Mouse (Mus musculus) myocyte (in vitro differentiated cells): ENCODE results near the gene Ces2f.

ENCODE experiments used
- CEBPB ChIP-seq: IDR thresholded peaks from 2 replicates; pipeline ENCODE4 v1.6.1; 2011; ENCODE audit warnings: mild to moderate bottlenecking, moderate library complexity; ENCODE audit not compliant: poor library complexity, insufficient read depth, severe bottlenecking
- E2F4 ChIP-seq: IDR thresholded peaks from one replicate; pipeline ENCODE4 v1.6.1; 2011; ENCODE audit warnings: mild to moderate bottlenecking, control low read depth, moderate library complexity; ENCODE audit not compliant: insufficient read depth
- POLR2A ChIP-seq: IDR thresholded peaks from one replicate; pipeline ENCODE4 v1.6.1; 2011; ENCODE audit warnings: low read depth, mild to moderate bottlenecking, control low read depth, moderate library complexity; ENCODE audit not compliant: insufficient read length
- USF1 ChIP-seq: IDR thresholded peaks from one replicate; pipeline ENCODE4 v1.6.1; 2011; ENCODE audit warnings: low read depth, mild to moderate bottlenecking, control low read depth, moderate library complexity

GRCm38 (mm10) chr8:104949031-104949430, 1.9 kb downstream of the Ces2f start:
- no peak for TF ChIP-seq POLR2A
- no peak for TF ChIP-seq USF1
- no peak for TF ChIP-seq CEBPB
- TF ChIP-seq E2F4, result no peak
